Mouse (Mus musculus) spleen, adult 2 months (tissue): ENCODE data around the gene C1qtnf7. TPM values are rescaled to one million over a fixed set of nuclear protein-coding genes. Genes with fewer than 3 reads are reported as not detected.

ENCODE experiments used
- DNase-seq, 2 experiments: peaks; one replicate each; pipeline versions ENCODE4 v3.0.0 to v3.0.0-alpha.2; 2012 to 2021; ENCODE audit warnings: low spot score in 2 of 2, low read depth in 1 of 2
- H3K27ac ChIP-seq: fragments of 200-500 bp; 2 replicates; pipeline ENCODE4 v1.5.1; 2012; ENCODE audit warnings: low read length, inconsistent platforms; ENCODE audit not compliant: insufficient read depth
- H3K27me3 ChIP-seq: fragments of 200-500 bp; 2 replicates; pipeline ENCODE4 v1.6.1; 2012; ENCODE audit warnings: mild to moderate bottlenecking, moderate library complexity, low read length, inconsistent platforms; ENCODE audit not compliant: control insufficient read depth, insufficient read depth
- H3K36me3 ChIP-seq: fragments of 200-500 bp; 2 replicates; pipeline ENCODE4 v1.6.1; 2012; ENCODE audit warnings: mild to moderate bottlenecking, low read length, inconsistent platforms; ENCODE audit not compliant: control insufficient read depth, insufficient read depth
- H3K4me1 ChIP-seq: fragments of 200-500 bp; 2 replicates; pipeline ENCODE4 v1.6.1; 2011; ENCODE audit warnings: inconsistent platforms; ENCODE audit not compliant: control insufficient read depth, insufficient read depth, insufficient read length
- H3K4me3 ChIP-seq: fragments of 200-500 bp; 2 replicates; pipeline ENCODE4 v1.5.1; 2011; ENCODE audit warnings: mild to moderate bottlenecking, inconsistent platforms; ENCODE audit not compliant: insufficient read depth, insufficient read length; ENCODE audit errors: extremely low read depth
- CTCF ChIP-seq: fragments of 200-500 bp; IDR thresholded peaks from 2 replicates; pipeline ENCODE4 v1.5.1; 2011; ENCODE audit warnings: mild to moderate bottlenecking, inconsistent platforms; ENCODE audit not compliant: insufficient read depth, insufficient read length, insufficient replicate concordance; ENCODE audit errors: extremely low read depth
- POLR2A ChIP-seq: fragments of 200-500 bp; IDR thresholded peaks from 2 replicates; pipeline ENCODE4 v1.6.1; 2011; ENCODE audit warnings: low read depth, low read length, inconsistent platforms
- WGBS: fragments of 180-500 bp; shearing (Covaris S2); methylation state at CpG from one replicate; pipeline ENCODE4 v1.1.7; 2018; 5-methylcytosine and 5-hydroxymethylcytosine counted together
- polyA plus RNA-seq: library from polyadenylated mRNA; depleted of rRNA; stranded (reverse); fragments of >200 nt; gene quantifications from 2 replicates; pipeline ENCODE4 v1.2.3, GENCODE M21; 2012; rRNA removed

Gene C1qtnf7
- polyA plus RNA-seq, 1 experiment = 4.8 TPM

DNA sequence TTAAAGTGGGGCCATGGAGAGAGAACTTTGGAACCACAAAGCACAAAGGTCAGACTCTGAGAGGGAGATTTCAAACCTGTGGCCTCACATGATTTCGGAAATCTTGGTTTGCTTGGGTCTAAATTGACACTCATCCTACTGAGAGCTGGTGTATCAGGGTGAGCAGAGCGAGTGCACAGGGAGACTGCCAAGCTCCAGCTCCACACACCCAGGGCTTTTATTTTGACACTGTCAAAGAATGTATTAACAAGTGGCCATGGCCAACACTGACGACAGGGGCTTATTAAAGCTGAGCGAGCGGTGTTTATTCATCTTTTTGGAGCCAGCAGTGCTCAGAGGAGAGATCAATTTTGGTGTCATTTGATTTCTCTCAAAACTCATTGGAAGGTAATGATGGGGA is 149.8 kb downstream of the C1qtnf7 start:
- TF ChIP-seq POLR2A (no peak), CTCF (no peak)
- Histone ChIP-seq H3K27ac (no peak overlapping the region), H3K36me3 (no peaks in the 10 kb centered on the region), H3K4me3 (no peak overlapping the region), H3K4me1 (no peaks in the 10 kb centered on the region), H3K27me3 (no peaks in the 10 kb centered on the region)
- WGBS = 82% methylated on average over 5 of the region's 5 CpGs
- DNase-seq = no peak

Other genes with a start within 250 kb of the C1qtnf7 start
- 0.58 TPM in 2 replicates for gene Cc2d2a, start 146.8 kb downstream of the C1qtnf7 start, polyA plus RNA-seq